Mouse (Mus musculus): ENCODE measurements around the gene Bri3bp.

Gene Bri3bp

GRCm38 (mm10) chr5:125449306-125449705 is 7.9 kb downstream of the Bri3bp start:
- peak; percentile 64 to 71 for DNase-seq (ENCODE audit: low spot score in 2 of 2)

GRCm38 (mm10) chr5:125452573-125452972 is 11.2 kb downstream of the Bri3bp start:
- no peak for DNase-seq (ENCODE audit: low spot score in 2 of 2)

- no peak for DNase-seq (ENCODE audit: low spot score in 2 of 2)
Measured at GRCm38 (mm10) chr5:125456100-125456499, 14.7 kb downstream of the Bri3bp start.

- DNase-seq (ENCODE audit: low spot score in 2 of 2): no peak
Measured at GRCm38 (mm10) chr5:125457538-125457937, 16.2 kb downstream of the Bri3bp start.

- DNase-seq (ENCODE audit: low spot score in 2 of 2): no peak
Measured at GRCm38 (mm10) chr5:125460574-125460973, 19.2 kb downstream of the Bri3bp start.

- DNase-seq (ENCODE audit: low spot score in 2 of 2): peak in 1 of 2 experiments; percentile 41
Measured at GRCm38 (mm10) chr5:125461868-125462445, 20.6 kb downstream of the Bri3bp start.

GRCm38 (mm10) chr5:125465192-125465591 is 23.8 kb downstream of the Bri3bp start:
- DNase-seq (ENCODE audit: low spot score in 2 of 2): no peak

GRCm38 (mm10) chr5:125465701-125466106 is 24.3 kb downstream of the Bri3bp start:
- peak; percentile 97 to 98 for DNase-seq (ENCODE audit: low spot score in 2 of 2)

- no peak for DNase-seq (ENCODE audit: low spot score in 2 of 2)
Measured at GRCm38 (mm10) chr5:125466483-125466882, 25.1 kb downstream of the Bri3bp start.

- no peak for DNase-seq (ENCODE audit: low spot score in 2 of 2)
Measured at GRCm38 (mm10) chr5:125467261-125467660, 25.9 kb downstream of the Bri3bp start.

- DNase-seq (ENCODE audit: low spot score in 2 of 2): no peak
Measured at GRCm38 (mm10) chr5:125470713-125471112, 29.3 kb downstream of the Bri3bp start.

GRCm38 (mm10) chr5:125472796-125473475 is 31.6 kb downstream of the Bri3bp start:
- no peak for DNase-seq (ENCODE audit: low spot score in 2 of 2)

- DNase-seq (ENCODE audit: low spot score in 2 of 2): no peak
Measured at GRCm38 (mm10) chr5:125475030-125475429, 33.7 kb downstream of the Bri3bp start.

GRCm38 (mm10) chr5:125475601-125476285 is 34.4 kb downstream of the Bri3bp start, which contains the start of gene Aacs:
Gene Aacs (plus strand): TSS chr5:125475814.
- peak; percentile 98 for DNase-seq (ENCODE audit: low spot score in 2 of 2)

- peak; percentile 37 to 52 for DNase-seq (ENCODE audit: low spot score in 2 of 2)
Measured at GRCm38 (mm10) chr5:125476286-125476625, 34.9 kb downstream of the Bri3bp start.

GRCm38 (mm10) chr5:125476799-125477198 is 35.4 kb downstream of the Bri3bp start:
- DNase-seq (ENCODE audit: low spot score in 2 of 2): no peak

GRCm38 (mm10) chr5:125477533-125477932 is 36.2 kb downstream of the Bri3bp start:
- DNase-seq (ENCODE audit: low spot score in 2 of 2): no peak

- DNase-seq (ENCODE audit: low spot score in 2 of 2): no peak
Measured at GRCm38 (mm10) chr5:125478037-125478436, 36.7 kb downstream of the Bri3bp start.

- no peak for DNase-seq (ENCODE audit: low spot score in 2 of 2)
Measured at GRCm38 (mm10) chr5:125479376-125479775, 38.0 kb downstream of the Bri3bp start.

- no peak for DNase-seq (ENCODE audit: low spot score in 2 of 2)
Measured at GRCm38 (mm10) chr5:125480434-125481231, 39.3 kb downstream of the Bri3bp start.

- DNase-seq (ENCODE audit: low spot score in 2 of 2): no peak
Measured at GRCm38 (mm10) chr5:125482474-125482873, 41.1 kb downstream of the Bri3bp start.

Data from right cerebral cortex, adult 2 months (tissue).